Mouse (Mus musculus): Measurements from ENCODE around the gene Comt. TPM values are rescaled to one million over a fixed set of nuclear protein-coding genes. Genes with fewer than 3 reads are reported as not detected.

The Comt gene
- total RNA-seq, 1 experiment = 40.1 TPM

DNA sequence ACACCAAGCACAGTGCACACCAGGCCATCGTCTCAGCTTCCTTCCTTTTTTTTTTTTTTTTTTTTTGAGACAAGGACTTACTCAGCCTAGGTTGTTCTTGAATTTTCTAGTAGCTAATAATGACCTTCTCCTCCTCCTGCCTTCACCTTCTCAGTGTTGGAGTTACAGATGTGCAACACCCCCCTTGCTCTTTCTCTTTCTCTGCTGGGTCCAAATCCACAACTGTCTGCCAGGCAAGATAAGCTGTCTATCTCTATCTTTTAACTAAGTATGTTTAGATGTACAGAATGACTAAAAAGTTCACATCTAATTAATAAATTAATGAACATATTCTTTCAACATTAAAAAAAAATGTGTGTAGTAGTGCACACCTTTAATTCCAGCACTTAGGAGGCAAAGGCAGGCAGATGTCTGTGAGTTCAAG lies 7.0 kb downstream of the Comt start:
- in situ Hi-C loops (cut with MboI; ENCODE audit: low sequenced_read_pairs in 2 of 2, unreplicated experiment in 2 of 2) = no loop called here
- H3K4me3 ChIP-seq (ENCODE audit: insufficient read depth in 1 of 2, low read depth in 1 of 2, low read length in 2 of 2, poor library complexity in 1 of 2, severe bottlenecking in 1 of 2) = no peak overlapping the region
- no peak overlapping the region for H3K27ac ChIP-seq (ENCODE audit: insufficient read depth, low read depth, low read length, poor library complexity, severe bottlenecking)
- no peak overlapping the region for H3K9ac ChIP-seq (ENCODE audit: insufficient read depth, low read depth, low read length, poor library complexity, severe bottlenecking)
- H3K9me3 ChIP-seq (ENCODE audit: control insufficient read depth, insufficient read depth, low read depth, low read length) = no peaks in the 10 kb centered on the region
- H3K4me1 ChIP-seq (ENCODE audit: control insufficient read depth in 2 of 2, insufficient read depth in 2 of 2, low read length in 2 of 2, poor library complexity in 1 of 2) = peaks cover 0 to 3% of the 10 kb centered on the region in 2 experiments; a peak in 2 of 4 replicates
- no peaks in the 10 kb centered on the region for H3K36me3 ChIP-seq (ENCODE audit: control insufficient read depth, insufficient read depth, low read length, poor library complexity, severe bottlenecking)
- DNase-seq (ENCODE audit: low read depth, low spot score) = no peak
- TF ChIP-seq MAFK (IDR thresholded peaks at IDR 0.05; ENCODE audit: insufficient read depth, low read depth, low read length) (no peak), ZNF384 (IDR thresholded peaks at IDR 0.05; ENCODE audit: low read depth, low read length) (no peak), CHD2 (IDR thresholded peaks at IDR 0.05; ENCODE audit: low read depth, low read length) (no peak), HCFC1 (IDR thresholded peaks at IDR 0.05; ENCODE audit: borderline replicate concordance, insufficient read depth, low read length) (no peak), ZC3H11A (IDR thresholded peaks at IDR 0.05; ENCODE audit: borderline replicate concordance, low read depth, low read length) (no peak)

DNA sequence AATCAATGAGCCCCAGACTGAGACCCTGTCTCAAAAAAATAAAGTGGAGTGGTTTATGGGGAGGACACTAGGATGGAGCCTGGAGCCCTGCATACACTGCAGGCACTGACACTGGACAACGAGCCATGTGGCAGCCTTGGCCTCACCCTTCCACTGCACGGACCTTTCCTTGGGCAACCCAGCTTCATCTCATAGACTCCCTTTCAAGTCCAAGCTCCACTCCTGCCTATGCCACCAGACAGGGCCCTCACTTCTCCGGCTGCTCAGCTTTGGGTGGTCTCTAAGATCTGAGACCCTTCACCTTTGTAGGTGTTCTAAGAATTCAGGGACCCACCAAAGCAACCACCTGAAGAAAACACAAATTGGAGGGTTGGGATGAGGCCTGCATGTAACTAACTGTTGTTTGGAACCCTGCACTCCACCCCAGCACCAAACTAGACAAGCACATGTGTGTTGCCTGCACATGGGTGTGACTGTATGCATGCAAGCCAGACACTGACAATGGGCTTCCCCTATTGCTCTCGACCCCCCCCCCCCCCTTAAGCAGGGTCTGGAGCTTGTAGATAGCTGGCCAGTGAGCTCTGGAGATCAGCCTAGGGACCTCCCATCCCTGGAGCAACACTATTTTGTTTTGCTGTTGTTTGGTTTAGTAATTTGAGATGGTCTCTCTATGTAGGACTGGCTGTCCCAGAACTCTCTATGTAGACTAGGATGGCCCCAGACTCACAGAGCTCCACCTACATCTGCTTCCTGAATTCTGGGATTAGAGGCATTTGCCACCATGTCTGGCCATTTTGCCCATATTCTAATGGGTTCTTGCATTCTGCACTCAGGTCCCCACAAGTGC lies 7.7 kb downstream of the Comt start:
- Histone ChIP-seq H3K4me3 (ENCODE audit: insufficient read depth in 1 of 2, low read depth in 1 of 2, low read length in 2 of 2, poor library complexity in 1 of 2, severe bottlenecking in 1 of 2) (no peak overlapping the region), H3K9me3 (ENCODE audit: control insufficient read depth, insufficient read depth, low read depth, low read length) (no peaks in the 10 kb centered on the region), H3K36me3 (ENCODE audit: control insufficient read depth, insufficient read depth, low read length, poor library complexity, severe bottlenecking) (no peaks in the 10 kb centered on the region), H3K27ac (ENCODE audit: insufficient read depth, low read depth, low read length, poor library complexity, severe bottlenecking) (no peak overlapping the region), H3K4me1 (ENCODE audit: control insufficient read depth in 2 of 2, insufficient read depth in 2 of 2, low read length in 2 of 2, poor library complexity in 1 of 2) (peaks cover 0 to 3% of the 10 kb centered on the region in 2 experiments; a peak in 2 of 4 replicates), H3K9ac (ENCODE audit: insufficient read depth, low read depth, low read length, poor library complexity, severe bottlenecking) (no peak overlapping the region)
- DNase-seq (ENCODE audit: low read depth, low spot score) = no peak
- in situ Hi-C loops (cut with MboI; ENCODE audit: low sequenced_read_pairs in 2 of 2, unreplicated experiment in 2 of 2) = no loop called here
- TF ChIP-seq CHD2 (IDR thresholded peaks at IDR 0.05; ENCODE audit: low read depth, low read length) (no peak), HCFC1 (IDR thresholded peaks at IDR 0.05; ENCODE audit: borderline replicate concordance, insufficient read depth, low read length) (no peak), ZC3H11A (IDR thresholded peaks at IDR 0.05; ENCODE audit: borderline replicate concordance, low read depth, low read length) (no peak), MAFK (IDR thresholded peaks at IDR 0.05; ENCODE audit: insufficient read depth, low read depth, low read length) (no peak), ZNF384 (IDR thresholded peaks at IDR 0.05; ENCODE audit: low read depth, low read length) (no peak)

DNA sequence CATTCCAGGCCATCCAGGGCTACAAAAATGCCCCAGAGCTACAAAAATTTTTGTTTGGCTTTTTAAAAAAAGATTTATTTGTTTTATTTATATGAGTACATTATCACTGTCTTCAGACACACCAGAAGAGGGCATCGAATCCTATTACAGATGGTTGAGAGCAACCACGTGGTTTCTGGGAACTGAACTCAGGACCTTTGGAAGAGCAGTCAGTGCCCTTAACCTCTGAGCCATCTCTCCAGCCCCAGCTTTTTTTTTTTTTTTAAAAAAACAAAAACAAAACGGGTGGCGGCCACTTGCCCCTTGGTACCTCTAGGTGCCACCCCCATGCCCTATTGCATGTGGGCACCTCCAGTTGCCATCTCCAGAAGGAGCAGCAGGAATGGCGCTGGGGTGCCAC lies 9.2 kb downstream of the Comt start:
- no peak overlapping the region for H3K9ac ChIP-seq (ENCODE audit: insufficient read depth, low read depth, low read length, poor library complexity, severe bottlenecking)
- TF ChIP-seq CHD2 (IDR thresholded peaks at IDR 0.05; ENCODE audit: low read depth, low read length) (no peak), MAFK (IDR thresholded peaks at IDR 0.05; ENCODE audit: insufficient read depth, low read depth, low read length) (no peak), HCFC1 (IDR thresholded peaks at IDR 0.05; ENCODE audit: borderline replicate concordance, insufficient read depth, low read length) (no peak), ZNF384 (IDR thresholded peaks at IDR 0.05; ENCODE audit: low read depth, low read length) (no peak), ZC3H11A (IDR thresholded peaks at IDR 0.05; ENCODE audit: borderline replicate concordance, low read depth, low read length) (no peak)
- in situ Hi-C loops (cut with MboI; ENCODE audit: low sequenced_read_pairs in 2 of 2, unreplicated experiment in 2 of 2) = no loop called here

DNA sequence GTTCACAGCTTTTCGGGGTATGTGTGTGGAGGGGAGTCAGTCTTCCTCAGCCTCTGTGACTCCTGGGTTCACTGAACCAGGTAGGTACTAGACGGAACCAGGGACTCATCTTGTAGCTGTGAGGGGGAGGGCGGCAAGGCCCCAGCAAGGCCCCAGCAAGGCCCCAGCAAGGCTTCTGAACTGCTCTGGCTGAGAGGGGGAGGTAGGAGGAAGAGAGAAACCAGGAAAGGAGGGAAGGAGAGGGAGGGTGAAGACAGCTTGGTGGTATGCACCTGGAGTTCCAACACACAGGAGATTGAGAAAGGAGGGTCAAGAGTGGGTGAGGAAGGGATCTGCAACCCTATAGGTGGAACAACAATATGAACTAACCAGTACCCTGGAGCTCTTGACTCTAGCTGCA lies 9.8 kb downstream of the Comt start:
- Histone ChIP-seq H3K4me3 (ENCODE audit: insufficient read depth in 1 of 2, low read depth in 1 of 2, low read length in 2 of 2, poor library complexity in 1 of 2, severe bottlenecking in 1 of 2) (no peak overlapping the region), H3K9ac (ENCODE audit: insufficient read depth, low read depth, low read length, poor library complexity, severe bottlenecking) (0 out of 2 replicates have a peak overlapping the region, but pooled peaks have one; percentile 4), H3K4me1 (ENCODE audit: control insufficient read depth in 2 of 2, insufficient read depth in 2 of 2, low read length in 2 of 2, poor library complexity in 1 of 2) (peaks cover 0 to 3% of the 10 kb centered on the region in 2 experiments; a peak in 2 of 4 replicates), H3K36me3 (ENCODE audit: control insufficient read depth, insufficient read depth, low read length, poor library complexity, severe bottlenecking) (no peaks in the 10 kb centered on the region), H3K9me3 (ENCODE audit: control insufficient read depth, insufficient read depth, low read depth, low read length) (no peaks in the 10 kb centered on the region), H3K27ac (ENCODE audit: insufficient read depth, low read depth, low read length, poor library complexity, severe bottlenecking) (no peak overlapping the region)
- DNase-seq (ENCODE audit: low read depth, low spot score) = no peak
- in situ Hi-C loops (cut with MboI; ENCODE audit: low sequenced_read_pairs in 2 of 2, unreplicated experiment in 2 of 2) = no loop called here
- TF ChIP-seq ZC3H11A (IDR thresholded peaks at IDR 0.05; ENCODE audit: borderline replicate concordance, low read depth, low read length) (no peak), ZNF384 (IDR thresholded peaks at IDR 0.05; ENCODE audit: low read depth, low read length) (no peak), MAFK (IDR thresholded peaks at IDR 0.05; ENCODE audit: insufficient read depth, low read depth, low read length) (no peak), HCFC1 (IDR thresholded peaks at IDR 0.05; ENCODE audit: borderline replicate concordance, insufficient read depth, low read length) (no peak), CHD2 (IDR thresholded peaks at IDR 0.05; ENCODE audit: low read depth, low read length) (no peak)

More for the DNA sequence above, 9.2 kb downstream of the Comt start:
- Histone ChIP-seq H3K9me3 (ENCODE audit: control insufficient read depth, insufficient read depth, low read depth, low read length) (no peaks in the 10 kb centered on the region), H3K4me3 (ENCODE audit: insufficient read depth in 1 of 2, low read depth in 1 of 2, low read length in 2 of 2, poor library complexity in 1 of 2, severe bottlenecking in 1 of 2) (no peak overlapping the region), H3K36me3 (ENCODE audit: control insufficient read depth, insufficient read depth, low read length, poor library complexity, severe bottlenecking) (no peaks in the 10 kb centered on the region), H3K4me1 (ENCODE audit: control insufficient read depth in 2 of 2, insufficient read depth in 2 of 2, low read length in 2 of 2, poor library complexity in 1 of 2) (peaks cover 0 to 3% of the 10 kb centered on the region in 2 experiments; a peak in 2 of 4 replicates), H3K27ac (ENCODE audit: insufficient read depth, low read depth, low read length, poor library complexity, severe bottlenecking) (no peak overlapping the region)
- no peak for DNase-seq (ENCODE audit: low read depth, low spot score)
